Mouse (Mus musculus): ENCODE data around the gene Hbb-y. TPM values are rescaled to one million over a fixed set of nuclear protein-coding genes. Genes with fewer than 3 reads are reported as not detected.
"Not testable (repeated sequence)": the region's sequence is repeated elsewhere in the genome, so short reads cannot be mapped to it uniquely, and the experiment has no call there.

The Hbb-y gene
- total RNA-seq, 2 experiments from 2014 or later: not detected

- not testable (repeated sequence) for ATAC-seq (replicated peaks; ENCODE audit: low FRiP score, low TSS enrichment, poor library complexity, severe bottlenecking)
These were observed 37.9 kb downstream of the Hbb-y start for GRCm38 (mm10) chr7:103815085-103815484.

- peak; percentile 46 for ATAC-seq (replicated peaks; ENCODE audit: low FRiP score, low TSS enrichment, poor library complexity, severe bottlenecking)
These were observed 39.2 kb downstream of the Hbb-y start, which contains the start of gene Hbb-bt for GRCm38 (mm10) chr7:103813766-103814165. Gene Hbb-bt (minus strand): TSS chr7:103813996.

- ATAC-seq (replicated peaks; ENCODE audit: low FRiP score, low TSS enrichment, poor library complexity, severe bottlenecking): not testable (repeated sequence)
These were observed 39.9 kb downstream of the Hbb-y start for GRCm38 (mm10) chr7:103813152-103813551.

GRCm38 (mm10) chr7:103812174-103812573 is 40.8 kb downstream of the Hbb-y start:
- ATAC-seq (replicated peaks; ENCODE audit: low FRiP score, low TSS enrichment, poor library complexity, severe bottlenecking): no peak

GRCm38 (mm10) chr7:103811223-103811845 is 41.7 kb downstream of the Hbb-y start:
- ATAC-seq (replicated peaks; ENCODE audit: low FRiP score, low TSS enrichment, poor library complexity, severe bottlenecking): peak; percentile 69

GRCm38 (mm10) chr7:103810746-103811145 is 42.3 kb downstream of the Hbb-y start:
- no peak for ATAC-seq (replicated peaks; ENCODE audit: low FRiP score, low TSS enrichment, poor library complexity, severe bottlenecking)

- no peak for ATAC-seq (replicated peaks; ENCODE audit: low FRiP score, low TSS enrichment, poor library complexity, severe bottlenecking)
These were observed 42.7 kb downstream of the Hbb-y start for GRCm38 (mm10) chr7:103810296-103810695.

GRCm38 (mm10) chr7:103809801-103810155 is 43.2 kb downstream of the Hbb-y start:
- no peak for ATAC-seq (replicated peaks; ENCODE audit: low FRiP score, low TSS enrichment, poor library complexity, severe bottlenecking)

- peak; percentile 64 for ATAC-seq (replicated peaks; ENCODE audit: low FRiP score, low TSS enrichment, poor library complexity, severe bottlenecking)
These were observed 43.8 kb downstream of the Hbb-y start for GRCm38 (mm10) chr7:103808971-103809800.

GRCm38 (mm10) chr7:103808120-103808519 is 44.9 kb downstream of the Hbb-y start:
- ATAC-seq (replicated peaks; ENCODE audit: low FRiP score, low TSS enrichment, poor library complexity, severe bottlenecking): not testable (repeated sequence)

GRCm38 (mm10) chr7:103806856-103807255 is 46.2 kb downstream of the Hbb-y start:
- 0 out of 2 replicates have a peak, but pooled peaks have one; percentile 27 for ATAC-seq (replicated peaks; ENCODE audit: low FRiP score, low TSS enrichment, poor library complexity, severe bottlenecking)

Other genes starting within 250 kb of the Hbb-y start
Only the 30 nearest of the 31 such genes appear.
- not detected in 2 replicates for gene Olfr622, start 210.5 kb downstream of the Hbb-y start, total RNA-seq (2014; fragmentation: Nextera tagmentation)
- not detected in 2 replicates for gene Olfr622, start 210.5 kb downstream of the Hbb-y start, total RNA-seq (2017)
- gene Olfr623, start 189.5 kb downstream of the Hbb-y start, total RNA-seq (2014; fragmentation: Nextera tagmentation): not detected in 2 replicates
- not detected in 2 replicates for gene Olfr623, start 189.5 kb downstream of the Hbb-y start, total RNA-seq (2017)
- not detected in 2 replicates for gene Olfr624, start 182.0 kb downstream of the Hbb-y start, total RNA-seq (2014; fragmentation: Nextera tagmentation)
- gene Olfr624, start 182.0 kb downstream of the Hbb-y start, total RNA-seq (2017): not detected in 2 replicates
- not detected in 2 replicates for gene Olfr625-ps1, start 170.5 kb downstream of the Hbb-y start, total RNA-seq (2014; fragmentation: Nextera tagmentation)
- not detected in 2 replicates for gene Olfr625-ps1, start 170.5 kb downstream of the Hbb-y start, total RNA-seq (2017)
- gene Olfr243, start 138.5 kb downstream of the Hbb-y start, total RNA-seq (2014; fragmentation: Nextera tagmentation): not detected in 2 replicates
- gene Olfr243, start 138.5 kb downstream of the Hbb-y start, total RNA-seq (2017): not detected in 2 replicates
- gene Olfr628, start 122.8 kb downstream of the Hbb-y start, total RNA-seq (2014; fragmentation: Nextera tagmentation): not detected in 2 replicates
- not detected in 2 replicates for gene Olfr628, start 122.8 kb downstream of the Hbb-y start, total RNA-seq (2017)
- not detected in 2 replicates for gene Olfr629, start 108.3 kb downstream of the Hbb-y start, total RNA-seq (2014; fragmentation: Nextera tagmentation)
- not detected in 2 replicates for gene Olfr629, start 108.3 kb downstream of the Hbb-y start, total RNA-seq (2017)
- gene Olfr630, start 95.9 kb downstream of the Hbb-y start, total RNA-seq (2014; fragmentation: Nextera tagmentation): not detected in 2 replicates
- not detected in 2 replicates for gene Olfr630, start 95.9 kb downstream of the Hbb-y start, total RNA-seq (2017)
- not detected in 2 replicates for gene Olfr69, start 81.6 kb downstream of the Hbb-y start, total RNA-seq (2014; fragmentation: Nextera tagmentation)
- gene Olfr69, start 81.6 kb downstream of the Hbb-y start, total RNA-seq (2017): not detected in 2 replicates
- gene Olfr68, start 73.5 kb downstream of the Hbb-y start, total RNA-seq (2014; fragmentation: Nextera tagmentation): not detected in 2 replicates
- gene Olfr68, start 73.5 kb downstream of the Hbb-y start, total RNA-seq (2017): not detected in 2 replicates
- gene Olfr67, start 61.4 kb downstream of the Hbb-y start, total RNA-seq (2014; fragmentation: Nextera tagmentation): not detected in 2 replicates
- gene Olfr67, start 61.4 kb downstream of the Hbb-y start, total RNA-seq (2017): not detected in 2 replicates
- 118 and 169 TPM in 2 replicates for gene Hbb-bt, start 39.2 kb downstream of the Hbb-y start, total RNA-seq (2014; fragmentation: Nextera tagmentation)
- 10.7 and 57.4 TPM in 2 replicates for gene Hbb-bt, start 39.2 kb downstream of the Hbb-y start, total RNA-seq (2017)
- 149 and 199 TPM in 2 replicates for gene Hbb-bs, start 25.1 kb downstream of the Hbb-y start, total RNA-seq (2014; fragmentation: Nextera tagmentation)
- gene Hbb-bs, start 25.1 kb downstream of the Hbb-y start, total RNA-seq (2017): 20.1 and 148 TPM in 2 replicates
- not detected in 2 replicates for gene Hbb-bh2, start 12.7 kb downstream of the Hbb-y start, total RNA-seq (2014; fragmentation: Nextera tagmentation)
- gene Hbb-bh2, start 12.7 kb downstream of the Hbb-y start, total RNA-seq (2017): not detected in 2 replicates
- not detected in 2 replicates for gene Hbb-bh1, start 10.1 kb downstream of the Hbb-y start, total RNA-seq (2014; fragmentation: Nextera tagmentation)
- gene Hbb-bh1, start 10.1 kb downstream of the Hbb-y start, total RNA-seq (2017): not detected in 2 replicates
- gene Olfr66, start 33.0 kb upstream of the Hbb-y start, total RNA-seq (2014; fragmentation: Nextera tagmentation): not detected in 2 replicates
- gene Olfr66, start 33.0 kb upstream of the Hbb-y start, total RNA-seq (2017): not detected in 2 replicates
- not detected in 2 replicates for gene Olfr64, start 41.3 kb upstream of the Hbb-y start, total RNA-seq (2014; fragmentation: Nextera tagmentation)
- gene Olfr64, start 41.3 kb upstream of the Hbb-y start, total RNA-seq (2017): not detected in 2 replicates
- gene Olfr65, start 50.3 kb upstream of the Hbb-y start, total RNA-seq (2014; fragmentation: Nextera tagmentation): not detected in 2 replicates
- gene Olfr65, start 50.3 kb upstream of the Hbb-y start, total RNA-seq (2017): not detected in 2 replicates
- gene Olfr631, start 75.6 kb upstream of the Hbb-y start, total RNA-seq (2014; fragmentation: Nextera tagmentation): not detected in 2 replicates
- not detected in 2 replicates for gene Olfr631, start 75.6 kb upstream of the Hbb-y start, total RNA-seq (2017)
- gene Olfr632, start 81.1 kb upstream of the Hbb-y start, total RNA-seq (2014; fragmentation: Nextera tagmentation): not detected in 2 replicates
- not detected in 2 replicates for gene Olfr632, start 81.1 kb upstream of the Hbb-y start, total RNA-seq (2017)
- gene Olfr633, start 91.2 kb upstream of the Hbb-y start, total RNA-seq (2014; fragmentation: Nextera tagmentation): not detected in 2 replicates
- not detected in 2 replicates for gene Olfr633, start 91.2 kb upstream of the Hbb-y start, total RNA-seq (2017)
- gene Olfr635, start 117.9 kb upstream of the Hbb-y start, total RNA-seq (2014; fragmentation: Nextera tagmentation): not detected in 2 replicates
- gene Olfr635, start 117.9 kb upstream of the Hbb-y start, total RNA-seq (2017): not detected in 2 replicates
- gene Olfr638, start 145.5 kb upstream of the Hbb-y start, total RNA-seq (2014; fragmentation: Nextera tagmentation): not detected in 2 replicates
- gene Olfr638, start 145.5 kb upstream of the Hbb-y start, total RNA-seq (2017): not detected in 2 replicates
- not detected in 2 replicates for gene Olfr639, start 164.1 kb upstream of the Hbb-y start, total RNA-seq (2014; fragmentation: Nextera tagmentation)
- gene Olfr639, start 164.1 kb upstream of the Hbb-y start, total RNA-seq (2017): not detected in 2 replicates
- gene Olfr640, start 172.4 kb upstream of the Hbb-y start, total RNA-seq (2014; fragmentation: Nextera tagmentation): not detected in 2 replicates
- gene Olfr640, start 172.4 kb upstream of the Hbb-y start, total RNA-seq (2017): not detected in 2 replicates
- not detected in 2 replicates for gene Olfr641, start 182.2 kb upstream of the Hbb-y start, total RNA-seq (2014; fragmentation: Nextera tagmentation)
- not detected in 2 replicates for gene Olfr641, start 182.2 kb upstream of the Hbb-y start, total RNA-seq (2017)
- not detected in 2 replicates for gene Olfr642, start 199.4 kb upstream of the Hbb-y start, total RNA-seq (2014; fragmentation: Nextera tagmentation)
- not detected in 2 replicates for gene Olfr642, start 199.4 kb upstream of the Hbb-y start, total RNA-seq (2017)
- not detected in 2 replicates for gene 4930516K23Rik, start 208.2 kb upstream of the Hbb-y start, total RNA-seq (2014; fragmentation: Nextera tagmentation)
- gene 4930516K23Rik, start 208.2 kb upstream of the Hbb-y start, total RNA-seq (2017): not detected in 2 replicates
- not detected in 2 replicates for gene Olfr644, start 218.7 kb upstream of the Hbb-y start, total RNA-seq (2014; fragmentation: Nextera tagmentation)
- gene Olfr644, start 218.7 kb upstream of the Hbb-y start, total RNA-seq (2017): not detected in 2 replicates
- not detected in 2 replicates for gene Olfr645, start 232.2 kb upstream of the Hbb-y start, total RNA-seq (2014; fragmentation: Nextera tagmentation)
- gene Olfr645, start 232.2 kb upstream of the Hbb-y start, total RNA-seq (2017): not detected in 2 replicates

All from megakaryocyte-erythroid progenitor cell, adult 5-6 weeks (primary cell).